Mouse (Mus musculus) heart, embryonic 14.5 days (tissue): ENCODE data around the gene Tubb1. TPM values are rescaled to one million over a fixed set of nuclear protein-coding genes. Genes with fewer than 3 reads are reported as not detected.

Experiments used
- ATAC-seq: fragments of 200-750 bp; cut with Nextera tagmentation; 2 replicates; pipeline ENCODE4 v1.8.0; 2017; ENCODE audit warnings: low read depth, moderate TSS enrichment; ENCODE audit not compliant: insufficient number of reproducible peaks, insufficient read depth, low FRiP score
- H3K27ac ChIP-seq, 2 experiments: fragments of 200-500 bp in 1 of 2; fragments of 300-500 bp in 1 of 2; sonication (generic) in 1 of 2; replicated peaks in 1 of 2; 2 replicates each; pipeline ENCODE4 v1.5.1; 2012 to 2014; ENCODE audit warnings: low read depth in 2 of 2, low read length in 2 of 2, control low read depth in 1 of 2, mild to moderate bottlenecking in 1 of 2, mixed read lengths in 1 of 2; ENCODE audit not compliant: control insufficient read depth in 1 of 2, insufficient read depth in 1 of 2
- H3K27me3 ChIP-seq: fragments of 300-500 bp; sonication (generic); 2 replicates; pipeline ENCODE4 v1.6.1; 2014; ENCODE audit warnings: mild to moderate bottlenecking, low read length, control low read depth; ENCODE audit not compliant: control insufficient read depth, insufficient read depth
- H3K36me3 ChIP-seq: fragments of 300-500 bp; sonication (generic); 2 replicates; pipeline ENCODE4 v1.6.1; 2014; ENCODE audit warnings: mild to moderate bottlenecking, control low read depth, low read length, mixed read lengths; ENCODE audit not compliant: control insufficient read depth, insufficient read depth
- H3K4me1 ChIP-seq, 2 experiments: fragments of 200-500 bp in 1 of 2; fragments of 300-500 bp in 1 of 2; sonication (generic) in 1 of 2; 2 replicates each; pipeline ENCODE4 v1.6.1; 2012 to 2014; ENCODE audit warnings: low read length in 2 of 2, control low read depth in 1 of 2, mixed read lengths in 1 of 2; ENCODE audit not compliant: control insufficient read depth in 2 of 2, insufficient read depth in 2 of 2
- H3K4me2 ChIP-seq: fragments of 300-500 bp; sonication (generic); 2 replicates; pipeline ENCODE4 v1.6.1; 2014; ENCODE audit warnings: mild to moderate bottlenecking, low read length
- H3K4me3 ChIP-seq, 2 experiments: fragments of 200-500 bp in 1 of 2; fragments of 300-500 bp in 1 of 2; sonication (generic) in 1 of 2; 2 replicates each; pipeline ENCODE4 v1.5.1; 2012 to 2014; ENCODE audit warnings: low read length in 2 of 2, mild to moderate bottlenecking in 2 of 2, control low read depth in 1 of 2, low read depth in 1 of 2, moderate library complexity in 1 of 2; ENCODE audit not compliant: control insufficient read depth in 1 of 2, insufficient read depth in 1 of 2
- H3K9ac ChIP-seq: fragments of 300-500 bp; sonication (generic); 2 replicates; pipeline ENCODE4 v1.6.1; 2014; ENCODE audit warnings: mild to moderate bottlenecking, low read length
- H3K9me3 ChIP-seq: fragments of 300-500 bp; sonication (generic); 2 replicates; pipeline ENCODE4 v1.6.1; 2016; ENCODE audit warnings: low read length, control low read depth; ENCODE audit not compliant: control insufficient read depth
- WGBS: fragments of 180-500 bp; shearing (Covaris S2); extraction: QIAGEN DNeasy Blood & Tissue Kit; methylation state at CpG from one replicate; pipeline ENCODE4 v1.1.7; 2014; 5-methylcytosine and 5-hydroxymethylcytosine counted together
- polyA plus RNA-seq: library from polyadenylated mRNA; unstranded; fragments of >200 nt; fragmentation: Nextera tagmentation; extraction: Ambion mirVana; gene quantifications from 2 replicates; pipeline ENCODE4 v1.2.1, GENCODE M21; 2014

Tubb1 gene
- polyA plus RNA-seq, 1 experiment from 2014 or later: 1.8 TPM

DNA sequence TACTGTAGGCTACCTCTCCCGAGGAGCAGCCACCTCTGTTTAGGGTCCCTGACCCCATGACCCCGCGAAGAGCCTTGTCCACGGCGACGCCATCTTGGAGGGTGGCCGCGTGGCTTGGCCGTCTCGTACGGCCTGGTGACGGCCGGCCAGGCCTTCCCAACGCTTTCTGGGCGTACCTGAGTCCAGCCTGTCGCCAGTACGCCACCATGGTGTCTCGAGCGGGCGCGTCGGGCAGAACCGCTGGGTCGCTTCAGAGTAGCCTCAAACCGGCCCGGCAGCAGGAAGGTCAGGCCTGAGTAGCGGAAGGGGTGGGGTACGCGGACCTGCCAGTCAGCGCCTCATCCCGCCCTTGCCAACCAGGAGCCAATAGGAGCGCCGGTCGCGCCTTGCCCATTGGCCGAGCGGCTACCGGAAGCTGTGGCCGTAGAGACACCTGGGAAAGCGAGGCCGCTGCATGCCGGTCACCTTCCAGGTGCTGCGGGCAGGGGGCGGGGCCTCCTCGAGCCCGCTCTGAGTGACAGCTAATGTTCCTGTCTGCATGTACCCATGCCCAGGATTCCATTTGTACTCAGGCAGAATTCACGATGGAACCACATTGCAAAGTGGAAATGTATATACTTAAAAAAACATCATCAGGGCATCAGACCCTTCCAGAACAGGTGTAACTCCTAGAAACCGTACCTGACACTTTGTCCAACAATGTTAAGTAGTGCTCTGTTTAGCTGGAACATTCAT is 13.5 kb downstream of the Tubb1 start, which contains the start of gene Atp5e:
Gene Atp5e (minus strand): TSS at position 317 of the 735 bp plus-strand sequence.
- peaks cover 78% of the 10 kb centered on the region for H3K36me3 ChIP-seq
- 2% methylated on average over 48 of the region's 48 CpGs for WGBS
- H3K4me3 ChIP-seq: peak within 1 kb of the TSS; percentile 78 to 84
- H3K9me3 ChIP-seq: no peaks in the 10 kb centered on the region
- H3K27me3 ChIP-seq: no peaks in the 10 kb centered on the region
- H3K9ac ChIP-seq: peak within 1 kb of the TSS; percentile 85
- H3K4me2 ChIP-seq: peak within 1 kb of the TSS; percentile 97
- H3K27ac ChIP-seq: peak within 1 kb of the TSS; percentile 76 to 77
- ATAC-seq: peak; percentile 99
- H3K4me1 ChIP-seq: peaks cover 2 to 5% of the 10 kb centered on the region in 2 experiments; a peak in 2 of 4 replicates

- ATAC-seq: no peak
- H3K36me3 ChIP-seq: peaks cover 53% of the 10 kb centered on the region
- WGBS: 73% methylated on average over 4 of the region's 4 CpGs
- H3K27me3 ChIP-seq: no peaks in the 10 kb centered on the region
- no peak overlapping the region for H3K4me3 ChIP-seq
- no peaks in the 10 kb centered on the region for H3K9me3 ChIP-seq
- peaks cover 10 to 22% of the 10 kb centered on the region in 2 experiments; a peak in 3 of 4 replicates for H3K4me1 ChIP-seq
- no peak overlapping the region for H3K27ac ChIP-seq
- no peak overlapping the region for H3K4me2 ChIP-seq
- no peak overlapping the region for H3K9ac ChIP-seq
Observed at GRCm38 (mm10) chr2:174470333-174470732, 19.8 kb downstream of the Tubb1 start.

DNA sequence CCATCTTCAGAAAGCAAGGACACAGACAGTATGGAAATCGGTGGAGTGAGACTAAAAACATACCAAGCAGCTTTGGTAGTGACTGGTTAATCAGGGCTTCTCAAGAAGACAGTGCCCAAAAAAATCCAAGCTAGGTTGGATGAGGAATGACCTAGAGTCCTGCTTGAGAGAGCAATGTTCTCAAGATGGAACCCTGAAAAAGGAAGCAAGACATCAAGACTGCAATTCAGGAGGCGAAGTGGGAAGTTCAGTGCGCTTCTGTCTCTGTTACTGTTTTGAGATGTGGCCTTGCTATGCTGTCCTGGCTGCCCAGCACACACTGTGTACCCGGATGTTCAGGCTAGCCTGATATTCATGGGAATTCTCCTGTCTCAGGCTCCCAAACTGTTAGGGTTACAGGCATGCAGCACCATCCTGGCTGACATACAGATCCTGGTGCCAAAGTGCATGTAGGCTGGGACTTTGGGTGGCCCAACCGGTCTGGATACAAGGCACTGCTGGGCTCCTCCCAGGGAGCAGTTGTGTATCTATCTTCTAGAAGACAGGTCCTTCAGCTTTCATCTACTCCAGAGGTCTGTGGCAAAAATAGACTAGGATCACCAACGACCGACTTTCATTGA is 20.4 kb downstream of the Tubb1 start:
- H3K27ac ChIP-seq: no peak overlapping the region
- H3K9ac ChIP-seq: no peak overlapping the region
- no peak for ATAC-seq
- 70% methylated on average over 7 of the region's 7 CpGs for WGBS
- H3K4me1 ChIP-seq: peaks cover 10 to 22% of the 10 kb centered on the region in 2 experiments; a peak in 3 of 4 replicates
- H3K27me3 ChIP-seq: no peaks in the 10 kb centered on the region
- H3K36me3 ChIP-seq: peaks cover 48% of the 10 kb centered on the region
- no peak overlapping the region for H3K4me2 ChIP-seq
- H3K4me3 ChIP-seq: no peak overlapping the region
- H3K9me3 ChIP-seq: no peaks in the 10 kb centered on the region

- H3K4me2 ChIP-seq: peak overlapping the region; percentile 87
- no peaks in the 10 kb centered on the region for H3K27me3 ChIP-seq
- WGBS: 4% methylated on average over 30 of the region's 30 CpGs
- peaks cover 10 to 22% of the 10 kb centered on the region in 2 experiments; a peak in 3 of 4 replicates for H3K4me1 ChIP-seq
- 0 out of 2 replicates have a peak, but pooled peaks have one; percentile 27 for ATAC-seq
- peak overlapping the region; percentile 58 to 76 for H3K27ac ChIP-seq
- peak overlapping the region; percentile 76 to 79 for H3K4me3 ChIP-seq
- peaks cover 33% of the 10 kb centered on the region for H3K36me3 ChIP-seq
- peak overlapping the region; percentile 91 for H3K9ac ChIP-seq
- no peaks in the 10 kb centered on the region for H3K9me3 ChIP-seq
Observed at GRCm38 (mm10) chr2:174472407-174472806, 21.9 kb downstream of the Tubb1 start.

GRCm38 (mm10) chr2:174472818-174473549 is 22.5 kb downstream of the Tubb1 start, which contains the start of gene Prelid3b:
TSS of gene Prelid3b (minus strand) at chr2:174473081.
- Histone ChIP-seq H3K4me2 (peak within 1 kb of the TSS; percentile 87), H3K36me3 (peaks cover 27% of the 10 kb centered on the region), H3K27ac (peak within 1 kb of the TSS; percentile 76 to 89), H3K4me3 (peak within 1 kb of the TSS; percentile 76 to 79), H3K4me1 (peaks cover 10 to 22% of the 10 kb centered on the region in 2 experiments; a peak in 3 of 4 replicates), H3K9me3 (no peaks in the 10 kb centered on the region), H3K27me3 (no peaks in the 10 kb centered on the region), H3K9ac (peak within 1 kb of the TSS; percentile 91)
- WGBS: 1% methylated on average over 47 of the region's 53 CpGs
- peak; percentile 99 for ATAC-seq

- no peak for ATAC-seq
- Histone ChIP-seq H3K36me3 (peaks cover 21% of the 10 kb centered on the region), H3K4me3 (peak overlapping the region; percentile 76 to 79), H3K9ac (peak overlapping the region; percentile 67), H3K27ac (peak overlapping the region; percentile 46 to 89; a peak in 3 of 4 replicates), H3K4me1 (peaks cover 10 to 22% of the 10 kb centered on the region in 2 experiments; a peak in 3 of 4 replicates), H3K27me3 (no peaks in the 10 kb centered on the region), H3K9me3 (no peaks in the 10 kb centered on the region), H3K4me2 (peak overlapping the region; percentile 73)
- WGBS: 71% methylated on average over 5 of the region's 5 CpGs
Observed at GRCm38 (mm10) chr2:174473550-174473927, 23.0 kb downstream of the Tubb1 start.
